Mouse (Mus musculus): ENCODE measurements around the gene Nsun2. TPM values are rescaled to one million over a fixed set of nuclear protein-coding genes. Genes with fewer than 3 reads are reported as not detected.
"Not testable (repeated sequence)": the region's sequence is repeated elsewhere in the genome, so short reads cannot be mapped to it uniquely, and the experiment has no call there.

The Nsun2 gene
- polyA plus RNA-seq, 1 experiment from 2014 or later: 149 TPM

DNA sequence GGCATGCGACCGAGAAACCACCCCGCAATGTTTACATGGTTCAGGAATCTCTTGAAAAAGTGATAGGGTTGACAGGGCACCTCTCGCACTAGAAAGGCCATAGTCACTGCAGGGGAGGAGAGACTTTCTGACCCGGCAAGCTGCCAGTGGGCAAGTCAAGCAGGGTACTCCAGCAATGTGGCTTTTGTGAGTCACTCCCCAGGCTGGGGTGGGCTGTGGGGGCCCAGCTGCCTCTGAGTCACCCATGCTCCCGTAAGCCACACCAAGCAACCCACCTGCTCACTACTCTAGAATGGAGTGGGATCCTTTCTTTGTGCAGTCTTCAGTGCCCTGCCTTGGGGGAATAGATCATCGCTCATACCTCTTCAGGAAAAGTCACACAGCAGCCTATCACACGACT, 59.9 kb downstream of the Nsun2 start:
- no peaks in the 10 kb centered on the region for H3K36me3 ChIP-seq (ENCODE audit: control insufficient read depth, insufficient read depth, low read length)
- no peaks in the 10 kb centered on the region for H3K4me1 ChIP-seq (ENCODE audit: control insufficient read depth, insufficient read depth, low read length)
- no peak overlapping the region for H3K4me2 ChIP-seq (ENCODE audit: low read depth, severe bottlenecking)
- no peak overlapping the region for H3K4me3 ChIP-seq (ENCODE audit: low read depth, low read length)
- WGBS: 82% methylated on average over 8 of the region's 8 CpGs
- no peak for DNase-seq (ENCODE audit: low spot score)
- no peaks in the 10 kb centered on the region for H3K9me3 ChIP-seq (ENCODE audit: control insufficient read depth, low read length)
- no peak overlapping the region for H3K27ac ChIP-seq (replicated peaks; ENCODE audit: low read depth, low read length)
- ATAC-seq (ENCODE audit: insufficient number of reproducible peaks, low FRiP score, low TSS enrichment, low read depth): no peak
- no peak overlapping the region for H3K9ac ChIP-seq (ENCODE audit: low read length)
- H3K27me3 ChIP-seq (ENCODE audit: control insufficient read depth, insufficient read depth, low read length): no peaks in the 10 kb centered on the region

DNA sequence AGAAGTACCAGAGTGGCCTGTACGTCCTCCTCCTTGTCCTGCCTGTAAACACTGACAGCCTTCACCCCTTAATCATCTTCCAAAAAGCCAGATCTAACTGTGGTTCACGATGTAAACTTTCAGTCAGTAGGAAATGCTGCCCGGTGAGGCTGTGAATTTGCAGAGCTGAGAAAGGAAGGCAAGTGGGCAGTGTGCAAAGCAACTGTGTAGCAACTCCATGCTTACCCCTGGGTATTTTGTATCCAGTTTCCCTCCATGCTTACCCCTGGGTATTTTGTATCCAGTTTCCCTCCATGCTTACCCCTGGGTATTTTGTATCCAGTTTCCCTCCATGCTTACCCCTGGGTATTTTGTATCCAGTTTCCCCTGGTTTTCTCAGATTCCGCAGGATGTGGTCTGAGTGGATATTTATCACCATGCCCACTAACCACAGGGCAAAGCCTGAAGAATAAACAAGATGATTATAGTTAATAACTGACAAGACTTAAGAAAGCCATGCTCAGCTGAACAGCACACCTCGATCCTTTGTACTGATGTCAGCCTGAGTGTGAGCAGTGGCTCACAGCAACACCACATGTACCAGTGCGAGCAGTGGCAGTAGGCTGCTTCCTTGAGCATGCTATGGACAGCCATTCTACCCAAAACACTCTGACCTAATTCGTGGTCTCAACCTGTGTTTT, 61.2 kb downstream of the Nsun2 start:
- no peak overlapping the region for H3K27ac ChIP-seq (replicated peaks; ENCODE audit: low read depth, low read length)
- 89% methylated on average over 7 of the region's 7 CpGs for WGBS
- no peaks in the 10 kb centered on the region for H3K36me3 ChIP-seq (ENCODE audit: control insufficient read depth, insufficient read depth, low read length)

GRCm38 (mm10) chr13:69595911-69596310, 62.4 kb downstream of the Nsun2 start:
- no peaks in the 10 kb centered on the region for H3K36me3 ChIP-seq (ENCODE audit: control insufficient read depth, insufficient read depth, low read length)
- no peaks in the 10 kb centered on the region for H3K9me3 ChIP-seq (ENCODE audit: control insufficient read depth, low read length)
- DNase-seq (ENCODE audit: low spot score) (no peak), ATAC-seq (ENCODE audit: insufficient number of reproducible peaks, low FRiP score, low TSS enrichment, low read depth) (no peak)
- no peak overlapping the region for H3K4me3 ChIP-seq (ENCODE audit: low read depth, low read length)
- no peaks in the 10 kb centered on the region for H3K4me1 ChIP-seq (ENCODE audit: control insufficient read depth, insufficient read depth, low read length)
- no peak overlapping the region for H3K9ac ChIP-seq (ENCODE audit: low read length)
- H3K27me3 ChIP-seq (ENCODE audit: control insufficient read depth, insufficient read depth, low read length): no peaks in the 10 kb centered on the region
- WGBS: 94% methylated on average over 6 of the region's 6 CpGs
- no peak overlapping the region for H3K27ac ChIP-seq (replicated peaks; ENCODE audit: low read depth, low read length)
- no peak overlapping the region for H3K4me2 ChIP-seq (ENCODE audit: low read depth, severe bottlenecking)

More for the DNA sequence above, 61.2 kb downstream of the Nsun2 start:
- Histone ChIP-seq H3K4me2 (ENCODE audit: low read depth, severe bottlenecking) (no peak overlapping the region), H3K4me3 (ENCODE audit: low read depth, low read length) (no peak overlapping the region), H3K9me3 (ENCODE audit: control insufficient read depth, low read length) (no peaks in the 10 kb centered on the region), H3K9ac (ENCODE audit: low read length) (no peak overlapping the region), H3K4me1 (ENCODE audit: control insufficient read depth, insufficient read depth, low read length) (no peaks in the 10 kb centered on the region), H3K27me3 (ENCODE audit: control insufficient read depth, insufficient read depth, low read length) (no peaks in the 10 kb centered on the region)
- no peak for ATAC-seq (ENCODE audit: insufficient number of reproducible peaks, low FRiP score, low TSS enrichment, low read depth)
- DNase-seq (ENCODE audit: low spot score): no peak

- no peak overlapping the region for H3K27ac ChIP-seq (replicated peaks; ENCODE audit: low read depth, low read length)
- no peak for DNase-seq (ENCODE audit: low spot score)
- no peak overlapping the region for H3K4me3 ChIP-seq (ENCODE audit: low read depth, low read length)
- WGBS: 93% methylated on average over 2 of the region's 2 CpGs
- no peaks in the 10 kb centered on the region for H3K4me1 ChIP-seq (ENCODE audit: control insufficient read depth, insufficient read depth, low read length)
- no peaks in the 10 kb centered on the region for H3K27me3 ChIP-seq (ENCODE audit: control insufficient read depth, insufficient read depth, low read length)
- no peak overlapping the region for H3K9ac ChIP-seq (ENCODE audit: low read length)
- H3K9me3 ChIP-seq (ENCODE audit: control insufficient read depth, low read length): no peaks in the 10 kb centered on the region
- no peaks in the 10 kb centered on the region for H3K36me3 ChIP-seq (ENCODE audit: control insufficient read depth, insufficient read depth, low read length)
- H3K4me2 ChIP-seq (ENCODE audit: low read depth, severe bottlenecking): no peak overlapping the region
- ATAC-seq (ENCODE audit: insufficient number of reproducible peaks, low FRiP score, low TSS enrichment, low read depth): no peak
Measured at GRCm38 (mm10) chr13:69596515-69596914, 63.0 kb downstream of the Nsun2 start.

DNA sequence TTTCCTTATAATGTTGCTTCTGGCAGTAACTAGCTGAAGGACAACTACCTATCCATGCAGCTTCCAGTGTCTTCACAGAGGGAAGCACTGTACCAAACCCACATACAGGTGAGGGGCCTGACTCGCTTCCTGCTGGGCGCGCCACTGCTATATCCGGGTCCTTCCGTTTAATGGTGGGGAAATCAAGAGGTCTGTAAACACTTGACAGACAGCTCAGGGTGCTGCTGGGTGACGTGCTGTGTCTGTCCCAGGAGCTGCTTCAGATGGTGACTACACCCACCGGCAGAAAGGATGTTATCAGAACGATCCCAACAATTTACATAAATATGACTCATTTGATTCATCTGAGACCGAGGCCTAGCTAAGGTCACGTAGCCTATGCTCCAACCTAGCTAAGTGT, 65.3 kb downstream of the Nsun2 start:
- no peak overlapping the region for H3K27ac ChIP-seq (replicated peaks; ENCODE audit: low read depth, low read length)
- H3K36me3 ChIP-seq (ENCODE audit: control insufficient read depth, insufficient read depth, low read length): no peaks in the 10 kb centered on the region
- no peak overlapping the region for H3K4me2 ChIP-seq (ENCODE audit: low read depth, severe bottlenecking)
- 88% methylated on average over 10 of the region's 10 CpGs for WGBS
- no peaks in the 10 kb centered on the region for H3K27me3 ChIP-seq (ENCODE audit: control insufficient read depth, insufficient read depth, low read length)
- H3K9ac ChIP-seq (ENCODE audit: low read length): no peak overlapping the region
- no peaks in the 10 kb centered on the region for H3K4me1 ChIP-seq (ENCODE audit: control insufficient read depth, insufficient read depth, low read length)
- no peaks in the 10 kb centered on the region for H3K9me3 ChIP-seq (ENCODE audit: control insufficient read depth, low read length)
- DNase-seq (ENCODE audit: low spot score): no peak
- H3K4me3 ChIP-seq (ENCODE audit: low read depth, low read length): no peak overlapping the region
- ATAC-seq (ENCODE audit: insufficient number of reproducible peaks, low FRiP score, low TSS enrichment, low read depth): no peak

- not testable (repeated sequence) for H3K27me3 ChIP-seq (ENCODE audit: control insufficient read depth, insufficient read depth, low read length); H3K4me1 ChIP-seq (ENCODE audit: control insufficient read depth, insufficient read depth, low read length); DNase-seq (ENCODE audit: low spot score); H3K4me2 ChIP-seq (ENCODE audit: low read depth, severe bottlenecking); ATAC-seq (ENCODE audit: insufficient number of reproducible peaks, low FRiP score, low TSS enrichment, low read depth); H3K9me3 ChIP-seq (ENCODE audit: control insufficient read depth, low read length); H3K4me3 ChIP-seq (ENCODE audit: low read depth, low read length); H3K36me3 ChIP-seq (ENCODE audit: control insufficient read depth, insufficient read depth, low read length); H3K27ac ChIP-seq (replicated peaks; ENCODE audit: low read depth, low read length); H3K9ac ChIP-seq (ENCODE audit: low read length)
- 91% methylated on average over 5 of the region's 5 CpGs for WGBS
Measured at GRCm38 (mm10) chr13:69600863-69601262, 67.3 kb downstream of the Nsun2 start.

DNA sequence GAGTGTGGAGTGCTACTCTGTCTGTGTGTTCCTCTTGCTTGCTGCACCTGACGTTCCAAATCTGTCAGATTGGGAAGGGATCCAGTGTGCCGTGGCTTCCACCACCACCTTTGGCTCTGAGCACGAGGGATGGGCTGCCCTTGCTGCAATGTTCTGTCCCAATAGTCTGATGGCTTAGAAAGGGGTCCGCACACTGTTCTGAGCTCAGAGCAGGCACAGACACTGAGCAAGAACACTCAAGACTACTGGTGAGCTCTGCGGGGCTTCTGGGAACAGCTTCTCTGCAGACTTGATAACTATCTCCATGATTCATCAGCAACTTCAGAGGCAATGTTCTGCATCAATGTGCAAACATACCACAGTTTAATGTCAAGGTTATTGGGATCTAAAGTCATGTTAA, 67.8 kb downstream of the Nsun2 start:
- Histone ChIP-seq H3K4me2 (ENCODE audit: low read depth, severe bottlenecking) (no peak overlapping the region), H3K4me3 (ENCODE audit: low read depth, low read length) (no peak overlapping the region), H3K36me3 (ENCODE audit: control insufficient read depth, insufficient read depth, low read length) (no peaks in the 10 kb centered on the region), H3K4me1 (ENCODE audit: control insufficient read depth, insufficient read depth, low read length) (no peaks in the 10 kb centered on the region), H3K27me3 (ENCODE audit: control insufficient read depth, insufficient read depth, low read length) (no peaks in the 10 kb centered on the region), H3K9ac (ENCODE audit: low read length) (no peak overlapping the region), H3K27ac (replicated peaks; ENCODE audit: low read depth, low read length) (no peak overlapping the region), H3K9me3 (ENCODE audit: control insufficient read depth, low read length) (no peaks in the 10 kb centered on the region)
- ATAC-seq (ENCODE audit: insufficient number of reproducible peaks, low FRiP score, low TSS enrichment, low read depth) (no peak), DNase-seq (ENCODE audit: low spot score) (no peak)
- WGBS: 88% methylated on average over 5 of the region's 5 CpGs

DNA sequence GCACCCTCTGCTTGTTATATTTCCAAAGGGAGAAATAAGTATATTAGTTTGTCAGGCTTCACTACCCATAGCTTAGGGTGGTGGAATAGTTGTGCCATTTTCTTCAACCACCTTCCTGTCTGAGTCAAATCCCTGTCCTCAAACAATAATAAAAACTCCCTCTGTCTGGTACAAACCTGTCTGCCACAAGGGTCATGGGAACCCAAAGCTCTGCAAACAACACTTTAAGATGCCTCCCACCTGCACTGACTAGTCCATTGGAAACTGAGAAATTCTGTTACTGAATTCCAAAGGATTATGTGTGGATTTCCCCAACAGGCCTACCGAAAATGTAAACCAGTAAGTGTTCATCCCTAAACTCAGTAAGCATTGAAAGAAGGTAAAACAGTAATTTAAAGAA, 71.1 kb downstream of the Nsun2 start:
- H3K9ac ChIP-seq (ENCODE audit: low read length): no peak overlapping the region
- no peak overlapping the region for H3K4me3 ChIP-seq (ENCODE audit: low read depth, low read length)
- H3K36me3 ChIP-seq (ENCODE audit: control insufficient read depth, insufficient read depth, low read length): no peaks in the 10 kb centered on the region
- ATAC-seq (ENCODE audit: insufficient number of reproducible peaks, low FRiP score, low TSS enrichment, low read depth): no peak
- no peak overlapping the region for H3K27ac ChIP-seq (replicated peaks; ENCODE audit: low read depth, low read length)
- no peak overlapping the region for H3K4me2 ChIP-seq (ENCODE audit: low read depth, severe bottlenecking)
- H3K4me1 ChIP-seq (ENCODE audit: control insufficient read depth, insufficient read depth, low read length): no peaks in the 10 kb centered on the region
- H3K27me3 ChIP-seq (ENCODE audit: control insufficient read depth, insufficient read depth, low read length): no peaks in the 10 kb centered on the region
- no peaks in the 10 kb centered on the region for H3K9me3 ChIP-seq (ENCODE audit: control insufficient read depth, low read length)
- no peak for DNase-seq (ENCODE audit: low spot score)
- 88% methylated on average over 1 of the region's 1 CpGs for WGBS

DNA sequence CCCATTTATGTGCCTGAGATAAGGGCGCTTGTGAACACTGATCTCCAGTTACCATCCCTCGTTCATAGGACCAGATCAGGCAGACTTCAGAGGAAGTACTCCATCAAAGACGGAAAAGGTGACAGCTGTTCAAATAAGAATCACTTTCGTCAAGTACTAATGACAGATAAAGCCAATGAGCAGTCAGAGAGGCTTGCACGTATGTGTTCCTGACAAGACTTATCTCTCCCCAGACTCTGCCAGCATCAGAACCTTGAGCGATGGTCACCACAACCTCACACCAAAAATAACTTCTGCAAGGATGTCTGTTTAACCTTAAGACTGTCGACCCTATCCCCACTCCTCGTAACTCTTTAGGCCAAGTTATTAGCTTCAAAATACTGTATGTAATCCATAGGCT, 75.2 kb downstream of the Nsun2 start:
- Histone ChIP-seq H3K4me1 (ENCODE audit: control insufficient read depth, insufficient read depth, low read length) (no peaks in the 10 kb centered on the region), H3K27me3 (ENCODE audit: control insufficient read depth, insufficient read depth, low read length) (no peaks in the 10 kb centered on the region), H3K9ac (ENCODE audit: low read length) (no peak overlapping the region), H3K4me3 (ENCODE audit: low read depth, low read length) (no peak overlapping the region), H3K4me2 (ENCODE audit: low read depth, severe bottlenecking) (no peak overlapping the region), H3K9me3 (ENCODE audit: control insufficient read depth, low read length) (no peaks in the 10 kb centered on the region), H3K27ac (replicated peaks; ENCODE audit: low read depth, low read length) (no peak overlapping the region), H3K36me3 (ENCODE audit: control insufficient read depth, insufficient read depth, low read length) (no peaks in the 10 kb centered on the region)
- ATAC-seq (ENCODE audit: insufficient number of reproducible peaks, low FRiP score, low TSS enrichment, low read depth) (no peak), DNase-seq (ENCODE audit: low spot score) (no peak)
- 79% methylated on average over 8 of the region's 8 CpGs for WGBS
